Mouse (Mus musculus): ENCODE results near the gene Ust. TPM values are rescaled to one million over a fixed set of nuclear protein-coding genes. Genes with fewer than 3 reads are reported as not detected.

The Ust gene
- polyA plus RNA-seq, 1 experiment from 2014 or later, result 5.7 TPM

DNA sequence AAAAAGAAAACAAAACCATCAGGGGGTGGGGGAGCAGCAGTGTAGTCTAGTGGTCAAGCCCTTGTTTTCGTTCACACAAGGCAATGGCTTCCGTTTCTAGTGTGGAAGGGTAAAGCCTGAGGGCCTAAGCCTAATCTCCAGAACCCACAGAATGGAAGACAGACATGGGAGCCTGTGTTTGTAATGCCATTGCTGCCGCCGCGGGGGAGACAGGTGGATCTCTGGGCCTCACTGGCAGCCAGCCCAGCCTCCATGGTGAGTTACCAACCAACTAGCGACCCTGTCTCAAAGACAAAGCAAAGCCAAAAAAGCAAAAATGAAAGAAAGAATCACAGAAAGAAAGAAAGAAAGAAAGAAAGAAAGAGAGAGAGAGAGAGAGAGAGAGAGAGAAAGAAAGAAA is 2.9 kb upstream of the Ust start:
- Histone ChIP-seq H3K4me2 (no peak overlapping the region), H3K4me3 (replicated peaks) (no peak overlapping the region), H3K4me1 (replicated peaks) (peaks cover 11% of the 10 kb centered on the region), H3K9me3 (no peaks in the 10 kb centered on the region), H3K27ac (no peak overlapping the region), H3K9ac (replicated peaks) (no peak overlapping the region), H3K36me3 (no peaks in the 10 kb centered on the region), H3K27me3 (peaks cover 17% of the 10 kb centered on the region)
- ATAC-seq (ENCODE audit: insufficient number of reproducible peaks, insufficient read depth, low FRiP score, low TSS enrichment, low read depth), result no peak
- 72% methylated on average over 6 of the region's 6 CpGs for WGBS

GRCm38 (mm10) chr10:8520766-8521395 is 2.3 kb upstream of the Ust start:
- Histone ChIP-seq H3K36me3 (no peaks in the 10 kb centered on the region), H3K27me3 (peaks cover 23% of the 10 kb centered on the region), H3K27ac (no peak overlapping the region), H3K9me3 (no peaks in the 10 kb centered on the region), H3K4me3 (replicated peaks) (no peak overlapping the region), H3K9ac (replicated peaks) (no peak overlapping the region), H3K4me1 (replicated peaks) (peaks cover 11% of the 10 kb centered on the region), H3K4me2 (no peak overlapping the region)
- no peak for ATAC-seq (ENCODE audit: insufficient number of reproducible peaks, insufficient read depth, low FRiP score, low TSS enrichment, low read depth)
- 70% methylated on average over 7 of the region's 7 CpGs for WGBS

- Histone ChIP-seq H3K9me3 (peaks cover 4% of the 10 kb centered on the region; the same call in 1 of the 2 replicates), H3K4me2 (peak overlapping the region; percentile 89), H3K36me3 (no peaks in the 10 kb centered on the region), H3K4me1 (replicated peaks) (peaks cover 11% of the 10 kb centered on the region), H3K27me3 (peaks cover 23% of the 10 kb centered on the region), H3K9ac (replicated peaks) (peak overlapping the region; percentile 78; the same call in 1 of the 2 replicates), H3K4me3 (replicated peaks) (peak overlapping the region; percentile 72), H3K27ac (no peak overlapping the region)
- under 1% methylated on average over 18 of the region's 18 CpGs for WGBS
- ATAC-seq (ENCODE audit: insufficient number of reproducible peaks, insufficient read depth, low FRiP score, low TSS enrichment, low read depth), result no peak
Observed at GRCm38 (mm10) chr10:8519014-8519491, 428 bp upstream of the Ust start.

- Histone ChIP-seq H3K4me3 (replicated peaks) (peak overlapping the region; percentile 72), H3K27ac (peak overlapping the region; percentile 62; the same call in 1 of the 2 replicates), H3K9ac (replicated peaks) (peak overlapping the region; percentile 78), H3K27me3 (peaks cover 23% of the 10 kb centered on the region), H3K36me3 (no peaks in the 10 kb centered on the region), H3K4me1 (replicated peaks) (peaks cover 11% of the 10 kb centered on the region), H3K4me2 (peak overlapping the region; percentile 89), H3K9me3 (peaks cover 4% of the 10 kb centered on the region; the same call in 1 of the 2 replicates)
- under 1% methylated on average over 26 of the region's 26 CpGs for WGBS
- ATAC-seq (ENCODE audit: insufficient number of reproducible peaks, insufficient read depth, low FRiP score, low TSS enrichment, low read depth), result no peak
Observed at GRCm38 (mm10) chr10:8517591-8518140, 959 bp downstream of the Ust start.

GRCm38 (mm10) chr10:8516916-8517524 is 1.6 kb downstream of the Ust start:
- no peak for ATAC-seq (ENCODE audit: insufficient number of reproducible peaks, insufficient read depth, low FRiP score, low TSS enrichment, low read depth)
- Histone ChIP-seq H3K4me3 (replicated peaks) (peak overlapping the region; percentile 72), H3K9me3 (peaks cover 4% of the 10 kb centered on the region; the same call in 1 of the 2 replicates), H3K4me1 (replicated peaks) (peaks cover 11% of the 10 kb centered on the region), H3K27ac (no peak overlapping the region), H3K4me2 (peak overlapping the region; percentile 89), H3K36me3 (no peaks in the 10 kb centered on the region), H3K27me3 (peaks cover 23% of the 10 kb centered on the region), H3K9ac (replicated peaks) (peak overlapping the region; percentile 78; the same call in 1 of the 2 replicates)
- WGBS, result 16% methylated on average over 9 of the region's 9 CpGs

GRCm38 (mm10) chr10:8513690-8514089 is 4.9 kb downstream of the Ust start:
- WGBS, result 72% methylated on average over 3 of the region's 3 CpGs
- ATAC-seq (ENCODE audit: insufficient number of reproducible peaks, insufficient read depth, low FRiP score, low TSS enrichment, low read depth), result no peak
- H3K9ac ChIP-seq (replicated peaks), result no peak overlapping the region

GRCm38 (mm10) chr10:8512222-8512621 is 6.4 kb downstream of the Ust start:
- no peak overlapping the region for H3K9ac ChIP-seq (replicated peaks)
- no peak overlapping the region for H3K4me3 ChIP-seq (replicated peaks)
- H3K4me2 ChIP-seq, result no peak overlapping the region
- H3K4me1 ChIP-seq (replicated peaks), result peaks cover 3% of the 10 kb centered on the region; the same call in 1 of the 2 replicates
- peaks cover 4% of the 10 kb centered on the region; the same call in 1 of the 2 replicates for H3K9me3 ChIP-seq
- no peaks in the 10 kb centered on the region for H3K36me3 ChIP-seq
- H3K27ac ChIP-seq, result no peak overlapping the region
- WGBS, result 90% methylated on average over 6 of the region's 6 CpGs
- ATAC-seq (ENCODE audit: insufficient number of reproducible peaks, insufficient read depth, low FRiP score, low TSS enrichment, low read depth), result no peak
- peaks cover 12% of the 10 kb centered on the region for H3K27me3 ChIP-seq

More at GRCm38 (mm10) chr10:8513690-8514089, 4.9 kb downstream of the Ust start:
- H3K9me3 ChIP-seq, result peaks cover 4% of the 10 kb centered on the region; the same call in 1 of the 2 replicates
- H3K27ac ChIP-seq, result no peak overlapping the region
- H3K27me3 ChIP-seq, result peaks cover 23% of the 10 kb centered on the region
- H3K4me2 ChIP-seq, result no peak overlapping the region
- H3K36me3 ChIP-seq, result no peaks in the 10 kb centered on the region
- peaks cover 11% of the 10 kb centered on the region for H3K4me1 ChIP-seq (replicated peaks)
- no peak overlapping the region for H3K4me3 ChIP-seq (replicated peaks)

GRCm38 (mm10) chr10:8511760-8512159 is 6.9 kb downstream of the Ust start:
- no peaks in the 10 kb centered on the region for H3K4me1 ChIP-seq (replicated peaks)
- no peak for ATAC-seq (ENCODE audit: insufficient number of reproducible peaks, insufficient read depth, low FRiP score, low TSS enrichment, low read depth)
- H3K36me3 ChIP-seq, result no peaks in the 10 kb centered on the region
- 84% methylated on average over 8 of the region's 8 CpGs for WGBS
- H3K9me3 ChIP-seq, result peaks cover 4% of the 10 kb centered on the region; the same call in 1 of the 2 replicates
- H3K4me2 ChIP-seq, result no peak overlapping the region
- no peak overlapping the region for H3K9ac ChIP-seq (replicated peaks)
- no peak overlapping the region for H3K4me3 ChIP-seq (replicated peaks)
- no peak overlapping the region for H3K27ac ChIP-seq
- peaks cover 8% of the 10 kb centered on the region for H3K27me3 ChIP-seq

GRCm38 (mm10) chr10:8506247-8506573 is 12.4 kb downstream of the Ust start:
- no peaks in the 10 kb centered on the region; the same call in 1 of the 2 replicates for H3K36me3 ChIP-seq
- no peaks in the 10 kb centered on the region for H3K9me3 ChIP-seq
- H3K4me1 ChIP-seq (replicated peaks), result peaks cover 16% of the 10 kb centered on the region
- H3K27me3 ChIP-seq, result no peaks in the 10 kb centered on the region
- no peak overlapping the region for H3K9ac ChIP-seq (replicated peaks)
- WGBS, result 68% methylated on average over 3 of the region's 3 CpGs
- ATAC-seq (ENCODE audit: insufficient number of reproducible peaks, insufficient read depth, low FRiP score, low TSS enrichment, low read depth), result no peak
- no peak overlapping the region for H3K4me3 ChIP-seq (replicated peaks)
- no peak overlapping the region for H3K27ac ChIP-seq
- no peak overlapping the region for H3K4me2 ChIP-seq

- no peak overlapping the region for H3K4me2 ChIP-seq
- WGBS, result 48% methylated on average over 13 of the region's 13 CpGs
- peaks cover 16% of the 10 kb centered on the region for H3K4me1 ChIP-seq (replicated peaks)
- no peaks in the 10 kb centered on the region for H3K27me3 ChIP-seq
- no peaks in the 10 kb centered on the region for H3K9me3 ChIP-seq
- no peaks in the 10 kb centered on the region; the same call in 1 of the 2 replicates for H3K36me3 ChIP-seq
- ATAC-seq (ENCODE audit: insufficient number of reproducible peaks, insufficient read depth, low FRiP score, low TSS enrichment, low read depth), result no peak
- no peak overlapping the region for H3K9ac ChIP-seq (replicated peaks)
- H3K27ac ChIP-seq, result no peak overlapping the region
- no peak overlapping the region for H3K4me3 ChIP-seq (replicated peaks)
Observed at GRCm38 (mm10) chr10:8505346-8506246, 13.0 kb downstream of the Ust start.
